Mouse (Mus musculus): ENCODE measurements around the gene Gm43518.

- TF ChIP-seq CTCF (IDR thresholded peaks at IDR 0.05; ENCODE audit: insufficient read depth, low read depth, low read length): no peak
- no peak for TF ChIP-seq POLR2A (IDR thresholded peaks at IDR 0.05; ENCODE audit: insufficient read depth, low read depth, low read length)
These were observed 60.3 kb downstream of the Gm43518 start for GRCm38 (mm10) chr5:123987511-123987910.

Measured in olfactory bulb, adult 2 months (tissue).